Mouse (Mus musculus) Muller cell, postnatal 12 days (primary cell): ENCODE measurements around the gene Clec2g.
"Not testable (repeated sequence)": the region's sequence is repeated elsewhere in the genome, so short reads cannot be mapped to it uniquely, and the experiment has no call there.

Experiments used
- DNase-seq: peaks from one replicate; pipeline ENCODE4 v3.0.0-alpha.2; 2015; ENCODE audit errors: inconsistent ontology term

Clec2g gene

GRCm38 (mm10) chr6:128971394-128972039, 37.3 kb downstream of the Clec2g start:
- no peak for DNase-seq

- DNase-seq, result no peak
Measured at GRCm38 (mm10) chr6:128972156-128972555, 38.0 kb downstream of the Clec2g start.

GRCm38 (mm10) chr6:128972687-128973438, 38.7 kb downstream of the Clec2g start:
- no peak for DNase-seq

- no peak for DNase-seq
Measured at GRCm38 (mm10) chr6:128973439-128973697, 39.2 kb downstream of the Clec2g start.

- DNase-seq, result not testable (repeated sequence)
Measured at GRCm38 (mm10) chr6:128974850-128975249, 40.7 kb downstream of the Clec2g start.

- DNase-seq, result no peak
Measured at GRCm38 (mm10) chr6:128976194-128976593, 42.0 kb downstream of the Clec2g start.

- DNase-seq, result not testable (repeated sequence)
Measured at GRCm38 (mm10) chr6:128981951-128982541, 47.9 kb downstream of the Clec2g start.

GRCm38 (mm10) chr6:128992337-128992736, 58.2 kb downstream of the Clec2g start:
- no peak for DNase-seq

GRCm38 (mm10) chr6:128992753-128993152, 58.6 kb downstream of the Clec2g start:
- DNase-seq, result peak; percentile 87

GRCm38 (mm10) chr6:128993221-128993620, 59.0 kb downstream of the Clec2g start:
- DNase-seq, result peak; percentile 49

- DNase-seq, result peak; percentile 67
Measured at GRCm38 (mm10) chr6:128994336-128994735, 60.2 kb downstream of the Clec2g start.

- no peak for DNase-seq
Measured at GRCm38 (mm10) chr6:128994742-128995141, 60.6 kb downstream of the Clec2g start.

GRCm38 (mm10) chr6:128995250-128996053, 61.3 kb downstream of the Clec2g start:
- no peak for DNase-seq

- DNase-seq, result peak; percentile 17
Measured at GRCm38 (mm10) chr6:128996054-128996767, 62.0 kb downstream of the Clec2g start.

GRCm38 (mm10) chr6:128996768-128997442, 62.7 kb downstream of the Clec2g start:
- no peak for DNase-seq

GRCm38 (mm10) chr6:129001392-129001791, 67.2 kb downstream of the Clec2g start:
- DNase-seq, result no peak

GRCm38 (mm10) chr6:129008552-129008951, 74.4 kb downstream of the Clec2g start:
- DNase-seq, result no peak

- not testable (repeated sequence) for DNase-seq
Measured at GRCm38 (mm10) chr6:129009846-129010504, 75.8 kb downstream of the Clec2g start.

GRCm38 (mm10) chr6:129010505-129010873, 76.3 kb downstream of the Clec2g start:
- no peak for DNase-seq

- not testable (repeated sequence) for DNase-seq
Measured at GRCm38 (mm10) chr6:129012012-129012411, 77.8 kb downstream of the Clec2g start.
